Mouse (Mus musculus): ENCODE results near the gene Gnpat. TPM values are rescaled to one million over a fixed set of nuclear protein-coding genes. Genes with fewer than 3 reads are reported as not detected.

The Gnpat gene
- polyA plus RNA-seq, 1 experiment from 2014 or later = 111 TPM

GRCm38 (mm10) chr8:124845131-124845530 lies 17.7 kb upstream of the Gnpat start:
- no peak overlapping the region for H3K4me3 ChIP-seq
- H3K4me1 ChIP-seq = no peaks in the 10 kb centered on the region
- H3K27ac ChIP-seq = no peak overlapping the region
- H3K9ac ChIP-seq = no peak overlapping the region
- H3K27me3 ChIP-seq = no peaks in the 10 kb centered on the region
- ATAC-seq (ENCODE audit: insufficient number of reproducible peaks, insufficient read depth, low FRiP score, low TSS enrichment) = no peak
- no peaks in the 10 kb centered on the region for H3K9me3 ChIP-seq
- H3K36me3 ChIP-seq = peaks cover 37% of the 10 kb centered on the region
- WGBS = 71% methylated on average over 3 of the region's 3 CpGs
- no peak overlapping the region for H3K4me2 ChIP-seq (replicated peaks)

GRCm38 (mm10) chr8:124845573-124845972 lies 17.3 kb upstream of the Gnpat start:
- H3K36me3 ChIP-seq = peaks cover 32% of the 10 kb centered on the region
- no peak for ATAC-seq (ENCODE audit: insufficient number of reproducible peaks, insufficient read depth, low FRiP score, low TSS enrichment)
- WGBS = 92% methylated on average over 5 of the region's 5 CpGs
- H3K4me1 ChIP-seq = no peaks in the 10 kb centered on the region
- no peak overlapping the region for H3K27ac ChIP-seq
- no peak overlapping the region for H3K9ac ChIP-seq
- no peak overlapping the region for H3K4me3 ChIP-seq
- H3K4me2 ChIP-seq (replicated peaks) = no peak overlapping the region
- no peaks in the 10 kb centered on the region for H3K27me3 ChIP-seq
- H3K9me3 ChIP-seq = no peaks in the 10 kb centered on the region

GRCm38 (mm10) chr8:124853511-124853910 lies 9.3 kb upstream of the Gnpat start:
- peaks cover 61% of the 10 kb centered on the region for H3K36me3 ChIP-seq
- WGBS = 95% methylated on average over 1 of the region's 1 CpGs
- H3K9me3 ChIP-seq = no peaks in the 10 kb centered on the region

GRCm38 (mm10) chr8:124859466-124859865 lies 3.4 kb upstream of the Gnpat start:
- Histone ChIP-seq H3K4me2 (replicated peaks) (no peak overlapping the region), H3K36me3 (peaks cover 60% of the 10 kb centered on the region), H3K4me3 (no peak overlapping the region), H3K27ac (no peak overlapping the region), H3K27me3 (no peaks in the 10 kb centered on the region), H3K9ac (no peak overlapping the region), H3K4me1 (peaks cover 11% of the 10 kb centered on the region), H3K9me3 (no peaks in the 10 kb centered on the region)
- no peak for ATAC-seq (ENCODE audit: insufficient number of reproducible peaks, insufficient read depth, low FRiP score, low TSS enrichment)

More at GRCm38 (mm10) chr8:124853511-124853910, 9.3 kb upstream of the Gnpat start:
- ATAC-seq (ENCODE audit: insufficient number of reproducible peaks, insufficient read depth, low FRiP score, low TSS enrichment) = no peak
- no peaks in the 10 kb centered on the region for H3K4me1 ChIP-seq
- no peak overlapping the region for H3K4me3 ChIP-seq
- H3K27ac ChIP-seq = no peak overlapping the region
- H3K27me3 ChIP-seq = no peaks in the 10 kb centered on the region
- no peak overlapping the region for H3K4me2 ChIP-seq (replicated peaks)
- H3K9ac ChIP-seq = no peak overlapping the region

GRCm38 (mm10) chr8:124860188-124860587 lies 2.6 kb upstream of the Gnpat start:
- peaks cover 53% of the 10 kb centered on the region for H3K36me3 ChIP-seq
- WGBS = 97% methylated on average over 3 of the region's 3 CpGs
- no peak for ATAC-seq (ENCODE audit: insufficient number of reproducible peaks, insufficient read depth, low FRiP score, low TSS enrichment)

DNA sequence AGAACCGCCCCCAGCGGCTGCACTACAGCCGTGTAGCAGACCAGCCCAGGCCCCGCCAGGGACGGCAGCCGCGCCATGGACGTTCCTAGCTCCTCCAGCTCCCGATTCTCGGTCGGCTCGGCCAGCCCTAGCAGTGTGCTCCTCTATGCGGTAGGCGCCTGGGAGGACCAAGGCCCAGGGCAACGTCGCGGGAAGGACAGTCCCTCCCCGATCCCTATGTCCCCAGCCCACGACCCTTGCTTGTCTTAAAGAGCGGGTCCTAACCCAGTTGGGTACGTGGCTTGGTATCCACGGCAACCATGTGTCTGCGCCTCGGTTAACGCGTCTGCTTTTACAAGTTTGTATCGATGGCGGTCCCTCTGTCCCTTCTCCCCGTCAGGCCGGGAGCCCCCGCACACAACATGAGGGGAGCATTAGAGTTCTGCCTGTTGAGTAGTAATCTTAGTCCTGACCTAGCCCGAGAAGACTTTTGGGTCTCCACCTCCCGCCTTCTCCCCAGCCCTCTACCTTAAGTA lies 387 bp downstream of the Gnpat start:
- WGBS = 1% methylated on average over 33 of the region's 33 CpGs
- H3K36me3 ChIP-seq = peaks cover 27% of the 10 kb centered on the region

More at GRCm38 (mm10) chr8:124860188-124860587, 2.6 kb upstream of the Gnpat start:
- no peaks in the 10 kb centered on the region for H3K27me3 ChIP-seq
- no peak overlapping the region for H3K27ac ChIP-seq
- no peak overlapping the region for H3K9ac ChIP-seq
- H3K4me2 ChIP-seq (replicated peaks) = no peak overlapping the region
- H3K9me3 ChIP-seq = no peaks in the 10 kb centered on the region
- peaks cover 11% of the 10 kb centered on the region for H3K4me1 ChIP-seq
- no peak overlapping the region for H3K4me3 ChIP-seq

GRCm38 (mm10) chr8:124863729-124864128 lies 896 bp downstream of the Gnpat start:
- Histone ChIP-seq H3K9me3 (no peaks in the 10 kb centered on the region), H3K36me3 (peaks cover 22% of the 10 kb centered on the region), H3K27me3 (no peaks in the 10 kb centered on the region), H3K4me1 (peaks cover 11% of the 10 kb centered on the region), H3K4me3 (peak overlapping the region; percentile 97), H3K4me2 (replicated peaks) (peak overlapping the region; percentile 79), H3K27ac (no peak overlapping the region; the same call in 1 of the 2 replicates), H3K9ac (peak overlapping the region; percentile 91)
- 14% methylated on average over 8 of the region's 8 CpGs for WGBS
- no peak for ATAC-seq (ENCODE audit: insufficient number of reproducible peaks, insufficient read depth, low FRiP score, low TSS enrichment)

More for the DNA sequence above, 387 bp downstream of the Gnpat start:
- H3K4me3 ChIP-seq = peak overlapping the region; percentile 97
- H3K9me3 ChIP-seq = no peaks in the 10 kb centered on the region
- peak overlapping the region; percentile 91 for H3K9ac ChIP-seq
- peaks cover 11% of the 10 kb centered on the region for H3K4me1 ChIP-seq
- peak overlapping the region; percentile 93 for H3K27ac ChIP-seq
- no peaks in the 10 kb centered on the region for H3K27me3 ChIP-seq
- ATAC-seq (ENCODE audit: insufficient number of reproducible peaks, insufficient read depth, low FRiP score, low TSS enrichment) = peak; percentile 82; the same call in 1 of the 2 replicates
- H3K4me2 ChIP-seq (replicated peaks) = peak overlapping the region; percentile 79

DNA sequence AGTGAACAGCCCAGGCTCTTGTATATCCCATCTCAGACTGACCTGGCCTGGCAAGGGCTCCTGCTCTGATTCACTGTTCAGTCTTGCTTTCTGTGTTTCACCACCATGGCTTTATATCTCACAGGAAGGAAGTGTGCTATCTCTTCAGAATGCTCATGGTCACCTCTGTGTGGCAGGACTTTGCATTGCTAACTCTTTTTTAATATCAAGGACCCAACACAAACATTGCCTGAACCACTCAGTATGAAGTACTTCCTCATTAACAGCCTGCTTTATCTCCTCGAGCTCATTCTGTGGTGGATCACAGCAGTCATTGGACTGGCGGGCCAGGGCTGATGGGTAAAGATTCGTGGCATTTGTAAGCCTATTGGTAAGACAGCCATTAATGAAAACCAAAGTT lies 3.8 kb downstream of the Gnpat start:
- WGBS = 85% methylated on average over 3 of the region's 3 CpGs
- Histone ChIP-seq H3K4me3 (no peak overlapping the region), H3K36me3 (peaks cover 15% of the 10 kb centered on the region), H3K9me3 (no peaks in the 10 kb centered on the region), H3K27ac (no peak overlapping the region), H3K9ac (no peak overlapping the region), H3K27me3 (no peaks in the 10 kb centered on the region), H3K4me1 (peaks cover 8% of the 10 kb centered on the region), H3K4me2 (replicated peaks) (no peak overlapping the region)
- ATAC-seq (ENCODE audit: insufficient number of reproducible peaks, insufficient read depth, low FRiP score, low TSS enrichment) = no peak

DNA sequence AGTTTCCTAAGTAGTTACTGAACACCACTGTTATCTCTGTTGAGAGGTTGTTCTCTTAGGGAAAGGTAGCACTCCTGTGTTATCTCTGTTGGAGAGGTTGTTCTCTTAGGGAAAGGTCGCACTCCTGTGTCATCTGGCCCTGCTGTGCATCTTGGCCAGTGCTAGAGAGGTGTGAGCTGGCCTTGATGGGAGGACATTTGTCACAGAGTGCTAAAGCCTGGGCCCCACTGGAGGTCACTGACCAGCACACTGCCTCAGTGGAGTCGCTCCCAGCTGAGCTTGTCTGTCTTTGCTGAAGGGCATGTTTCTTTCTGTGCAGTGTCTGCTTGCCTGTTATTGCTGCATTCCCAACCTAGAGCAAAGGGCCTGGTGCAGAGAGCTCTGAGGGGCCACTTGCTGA lies 4.3 kb downstream of the Gnpat start:
- Histone ChIP-seq H3K27ac (no peak overlapping the region), H3K4me2 (replicated peaks) (no peak overlapping the region), H3K4me1 (peaks cover 6% of the 10 kb centered on the region), H3K27me3 (no peaks in the 10 kb centered on the region), H3K9ac (no peak overlapping the region), H3K4me3 (no peak overlapping the region), H3K9me3 (no peaks in the 10 kb centered on the region), H3K36me3 (peaks cover 20% of the 10 kb centered on the region)
- ATAC-seq (ENCODE audit: insufficient number of reproducible peaks, insufficient read depth, low FRiP score, low TSS enrichment) = no peak
- WGBS = 81% methylated on average over 2 of the region's 2 CpGs

DNA sequence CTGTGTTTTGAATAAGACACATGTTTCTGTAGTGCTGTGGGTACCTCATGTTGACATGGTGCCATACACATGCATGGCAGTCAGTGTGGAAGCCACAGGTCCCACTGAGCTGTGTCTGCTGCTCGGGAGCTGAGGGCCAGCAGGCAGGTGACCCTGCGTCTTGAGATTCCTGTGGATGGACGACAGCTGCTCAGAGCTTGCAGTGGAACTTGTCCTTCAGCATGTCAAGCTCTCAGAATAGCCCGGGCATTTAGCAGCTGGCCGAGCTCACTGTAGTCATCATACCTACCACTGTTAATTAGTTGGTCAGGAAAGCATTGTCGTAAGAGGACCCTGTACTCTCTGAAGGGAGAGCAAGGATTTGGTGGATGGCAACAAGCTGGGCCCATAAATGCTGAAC lies 6.9 kb downstream of the Gnpat start:
- H3K36me3 ChIP-seq = peaks cover 46% of the 10 kb centered on the region
- no peak overlapping the region for H3K9ac ChIP-seq
- H3K27ac ChIP-seq = no peak overlapping the region
- H3K9me3 ChIP-seq = no peaks in the 10 kb centered on the region
- H3K27me3 ChIP-seq = no peaks in the 10 kb centered on the region
- no peak overlapping the region for H3K4me2 ChIP-seq (replicated peaks)
- no peak overlapping the region for H3K4me3 ChIP-seq
- WGBS = 76% methylated on average over 6 of the region's 6 CpGs
- no peak for ATAC-seq (ENCODE audit: insufficient number of reproducible peaks, insufficient read depth, low FRiP score, low TSS enrichment)
- no peaks in the 10 kb centered on the region for H3K4me1 ChIP-seq

DNA sequence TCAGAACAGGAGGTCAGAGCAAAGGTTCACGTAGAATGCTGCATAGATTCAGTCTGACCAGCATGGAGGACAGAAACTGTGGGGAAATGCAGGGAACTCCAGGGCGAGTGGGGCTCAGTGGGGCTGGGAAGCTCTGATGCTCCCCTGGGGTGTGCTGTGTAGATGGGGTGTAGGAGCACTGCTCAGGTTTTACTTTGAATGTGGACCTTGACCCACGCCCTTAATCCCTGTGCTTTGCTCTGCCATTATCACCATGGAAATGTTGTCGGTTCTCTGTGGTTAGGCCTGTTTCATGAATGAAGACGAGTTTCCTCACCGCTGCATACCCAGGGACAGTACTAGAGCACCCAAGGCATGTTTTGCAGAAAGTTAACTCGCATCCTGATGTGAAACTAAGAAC lies 8.6 kb downstream of the Gnpat start:
- no peaks in the 10 kb centered on the region for H3K27me3 ChIP-seq
- no peak overlapping the region for H3K4me2 ChIP-seq (replicated peaks)
- H3K27ac ChIP-seq = no peak overlapping the region
- no peaks in the 10 kb centered on the region for H3K9me3 ChIP-seq
- 93% methylated on average over 7 of the region's 7 CpGs for WGBS
- H3K4me3 ChIP-seq = no peak overlapping the region
- no peaks in the 10 kb centered on the region for H3K4me1 ChIP-seq
- H3K36me3 ChIP-seq = peaks cover 63% of the 10 kb centered on the region
- no peak overlapping the region for H3K9ac ChIP-seq
- no peak for ATAC-seq (ENCODE audit: insufficient number of reproducible peaks, insufficient read depth, low FRiP score, low TSS enrichment)

DNA sequence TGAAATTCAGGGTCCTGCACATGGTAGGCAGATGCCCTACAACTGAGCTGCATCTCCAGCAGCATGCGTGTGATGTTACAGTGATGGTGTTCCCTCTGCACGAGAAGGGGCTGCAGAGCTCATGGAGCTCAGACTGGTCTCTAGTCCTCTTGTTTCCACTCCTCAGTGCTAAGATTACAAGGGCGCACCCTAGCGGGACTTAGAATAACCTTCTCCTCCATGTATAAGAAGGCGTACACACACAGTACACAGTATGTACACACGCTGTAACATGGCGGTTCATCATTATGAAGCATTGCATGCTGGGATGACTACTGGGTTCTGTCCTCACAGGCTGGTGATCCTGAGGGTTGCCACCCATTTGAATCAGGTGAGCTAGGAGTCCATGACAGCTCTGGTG lies 9.2 kb downstream of the Gnpat start:
- Histone ChIP-seq H3K4me3 (no peak overlapping the region), H3K36me3 (peaks cover 66% of the 10 kb centered on the region), H3K27ac (no peak overlapping the region), H3K9ac (no peak overlapping the region), H3K4me1 (no peaks in the 10 kb centered on the region), H3K4me2 (replicated peaks) (no peak overlapping the region), H3K9me3 (no peaks in the 10 kb centered on the region), H3K27me3 (no peaks in the 10 kb centered on the region)
- no peak for ATAC-seq (ENCODE audit: insufficient number of reproducible peaks, insufficient read depth, low FRiP score, low TSS enrichment)
- 91% methylated on average over 7 of the region's 7 CpGs for WGBS

- no peak overlapping the region for H3K4me3 ChIP-seq
- whole genome bisulfite sequencing = 92% methylated on average over 5 of the region's 5 CpGs
- no peak overlapping the region for H3K9ac ChIP-seq
- ATAC-seq (ENCODE audit: insufficient number of reproducible peaks, insufficient read depth, low FRiP score, low TSS enrichment) = no peak
- H3K4me1 ChIP-seq = no peaks in the 10 kb centered on the region
- no peak overlapping the region for H3K27ac ChIP-seq
- no peak overlapping the region for H3K4me2 ChIP-seq (replicated peaks)
- no peaks in the 10 kb centered on the region for H3K27me3 ChIP-seq
- no peaks in the 10 kb centered on the region for H3K9me3 ChIP-seq
- peaks cover 71% of the 10 kb centered on the region for H3K36me3 ChIP-seq
Measured at GRCm38 (mm10) chr8:124872690-124873089, 9.9 kb downstream of the Gnpat start.

All from embryonic facial prominence, embryonic 12.5 days (tissue).